Mouse (Mus musculus) CD4-positive helper T cell, adult 2 months (primary cell): ENCODE data around the gene Vps13d.

ENCODE experiments used
- DNase-seq: peaks from one replicate; pipeline ENCODE4 v3.0.0-alpha.2; 2012; ENCODE audit warnings: low read depth, missing footprints, low spot score

Gene Vps13d

GRCm38 (mm10) chr4:145194559-145195162 lies at the start of gene Vps13d:
Vps13d (minus strand) TSS chr4:145195005.
- peak; percentile 95 for DNase-seq

GRCm38 (mm10) chr4:145242719-145243350 lies 48.0 kb upstream of the Vps13d start:
- peak; percentile 40 for DNase-seq

GRCm38 (mm10) chr4:145240723-145241231 lies 46.0 kb upstream of the Vps13d start:
- DNase-seq, result peak; percentile 88

- no peak for DNase-seq
These were observed 44.4 kb upstream of the Vps13d start for GRCm38 (mm10) chr4:145239049-145239830.

- DNase-seq, result peak; percentile 93
These were observed 41.2 kb upstream of the Vps13d start for GRCm38 (mm10) chr4:145236027-145236426.

- DNase-seq, result no peak
These were observed 38.9 kb upstream of the Vps13d start for GRCm38 (mm10) chr4:145233487-145234228.

GRCm38 (mm10) chr4:145231732-145232131 lies 36.9 kb upstream of the Vps13d start:
- no peak for DNase-seq

GRCm38 (mm10) chr4:145230647-145231046 lies 35.8 kb upstream of the Vps13d start:
- no peak for DNase-seq

GRCm38 (mm10) chr4:145229524-145230163 lies 34.8 kb upstream of the Vps13d start:
- peak; percentile 63 for DNase-seq

- peak; percentile 74 for DNase-seq
These were observed 34.2 kb upstream of the Vps13d start for GRCm38 (mm10) chr4:145229051-145229450.

GRCm38 (mm10) chr4:145224613-145225012 lies 29.8 kb upstream of the Vps13d start:
- no peak for DNase-seq

- peak; percentile 51 for DNase-seq
These were observed 27.3 kb upstream of the Vps13d start for GRCm38 (mm10) chr4:145222064-145222463.

- DNase-seq, result peak; percentile 57
These were observed 26.6 kb upstream of the Vps13d start for GRCm38 (mm10) chr4:145221379-145221778.

GRCm38 (mm10) chr4:145220001-145220400 lies 25.2 kb upstream of the Vps13d start:
- no peak for DNase-seq

- peak; percentile 50 for DNase-seq
These were observed 24.6 kb upstream of the Vps13d start for GRCm38 (mm10) chr4:145219240-145219985.

GRCm38 (mm10) chr4:145217837-145218236 lies 23.0 kb upstream of the Vps13d start:
- no peak for DNase-seq

- no peak for DNase-seq
These were observed 22.2 kb upstream of the Vps13d start for GRCm38 (mm10) chr4:145217046-145217445.

- DNase-seq, result no peak
These were observed 20.6 kb upstream of the Vps13d start for GRCm38 (mm10) chr4:145215396-145215795.

- DNase-seq, result no peak
These were observed 20.0 kb upstream of the Vps13d start for GRCm38 (mm10) chr4:145214786-145215174.

- DNase-seq, result peak; percentile 82
These were observed 19.4 kb upstream of the Vps13d start for GRCm38 (mm10) chr4:145213999-145214785.
